Mouse (Mus musculus) small intestine, adult 2 months (tissue): ENCODE results near the gene Klhl30. TPM values are rescaled to one million over a fixed set of nuclear protein-coding genes. Genes with fewer than 3 reads are reported as not detected.

ENCODE experiments used
- H3K27ac ChIP-seq: fragments of 200-500 bp; 2 replicates; pipeline ENCODE4 v1.5.1; 2012; ENCODE audit warnings: low read depth, low read length, control low read depth, inconsistent platforms; ENCODE audit not compliant: insufficient read depth
- H3K27me3 ChIP-seq: fragments of 200-500 bp; 2 replicates; pipeline ENCODE4 v1.6.1; 2012; ENCODE audit warnings: mild to moderate bottlenecking, moderate library complexity, low read length, inconsistent platforms; ENCODE audit not compliant: control insufficient read depth, insufficient read depth
- H3K36me3 ChIP-seq: fragments of 200-500 bp; 2 replicates; pipeline ENCODE4 v1.6.1; 2012; ENCODE audit warnings: mild to moderate bottlenecking, low read length, control low read depth, inconsistent platforms; ENCODE audit not compliant: control insufficient read depth, insufficient read depth
- H3K4me1 ChIP-seq: fragments of 200-500 bp; 2 replicates; pipeline ENCODE4 v1.6.1; 2012; ENCODE audit warnings: low read length, inconsistent platforms, mixed read lengths; ENCODE audit not compliant: control insufficient read depth, insufficient read depth, insufficient read length
- H3K4me3 ChIP-seq: fragments of 200-500 bp; 2 replicates; pipeline ENCODE4 v1.5.1; 2012; ENCODE audit warnings: low read depth, mild to moderate bottlenecking, control low read depth, inconsistent platforms, low read length, moderate library complexity
- CTCF ChIP-seq: fragments of 200-500 bp; IDR thresholded peaks from 2 replicates; pipeline ENCODE4 v1.5.1; 2012; ENCODE audit warnings: low read depth, mild to moderate bottlenecking, control low read depth, inconsistent platforms, low read length, moderate library complexity, mixed read lengths; ENCODE audit not compliant: insufficient replicate concordance, insufficient read length; ENCODE audit errors: extremely low read depth
- POLR2A ChIP-seq: fragments of 200-500 bp; IDR thresholded peaks from 2 replicates; pipeline ENCODE4 v1.6.1; 2012; ENCODE audit warnings: low read depth, mild to moderate bottlenecking, control low read depth, inconsistent platforms, low read length, moderate library complexity
- WGBS: fragments of 180-500 bp; shearing (Covaris S2); methylation state at CpG from one replicate; pipeline ENCODE4 v1.1.7; 2018; 5-methylcytosine and 5-hydroxymethylcytosine counted together
- polyA plus RNA-seq: library from polyadenylated mRNA; depleted of rRNA; stranded (reverse); fragments of >200 nt; gene quantifications from 2 replicates; pipeline ENCODE4 v1.2.3, GENCODE M21; 2012; rRNA removed

The Klhl30 gene
- 1.2 and 1.5 TPM in 2 replicates for polyA plus RNA-seq

DNA sequence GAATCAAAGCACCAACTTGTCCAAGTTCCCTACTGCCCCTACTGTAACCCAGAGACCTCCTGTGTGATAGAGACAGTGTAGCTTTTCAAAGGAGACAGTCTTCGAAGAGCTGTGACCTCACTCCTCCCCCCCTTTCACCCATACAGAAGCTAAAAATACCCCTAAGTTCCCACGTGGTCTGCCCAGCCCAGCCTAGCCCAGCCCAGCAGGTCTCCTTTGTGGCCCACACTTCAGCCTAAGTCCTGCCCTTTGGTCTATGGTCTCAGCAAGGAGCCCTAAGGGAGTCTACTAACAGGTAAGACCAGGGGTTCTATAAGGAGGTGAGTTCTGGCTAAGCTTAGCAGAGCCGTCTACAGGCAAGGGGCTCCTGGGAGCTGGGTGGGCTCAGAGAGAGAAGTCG, at the start of gene Klhl30:
Klhl30 (plus strand) TSS at position 176 of the 400 bp plus-strand sequence.
- Histone ChIP-seq H3K27ac (no peak within 1 kb of the TSS), H3K36me3 (no peaks in the 10 kb centered on the region), H3K4me3 (no peak within 1 kb of the TSS), H3K27me3 (no peaks in the 10 kb centered on the region), H3K4me1 (no peaks in the 10 kb centered on the region)
- TF ChIP-seq POLR2A (no peak), CTCF (no peak)
- 68% methylated on average over 4 of the region's 4 CpGs for WGBS

GRCm38 (mm10) chr1:91301206-91301920, 49.5 kb upstream of the Klhl30 start:
- no peak overlapping the region; the same call in 1 of the 2 replicates for H3K27ac ChIP-seq
- H3K36me3 ChIP-seq = peaks cover 26% of the 10 kb centered on the region
- H3K4me1 ChIP-seq = peaks cover 4% of the 10 kb centered on the region
- 41% methylated on average over 3 of the region's 3 CpGs for WGBS
- H3K4me3 ChIP-seq = no peak overlapping the region
- H3K27me3 ChIP-seq = no peaks in the 10 kb centered on the region
- no peak for TF ChIP-seq CTCF

GRCm38 (mm10) chr1:91302021-91302420, 48.8 kb upstream of the Klhl30 start:
- Histone ChIP-seq H3K4me3 (no peak overlapping the region), H3K27me3 (no peaks in the 10 kb centered on the region), H3K4me1 (peaks cover 4% of the 10 kb centered on the region), H3K27ac (no peak overlapping the region; the same call in 1 of the 2 replicates), H3K36me3 (peaks cover 28% of the 10 kb centered on the region)
- 81% methylated on average over 3 of the region's 3 CpGs for WGBS
- TF ChIP-seq CTCF = no peak
- no peak for TF ChIP-seq POLR2A

DNA sequence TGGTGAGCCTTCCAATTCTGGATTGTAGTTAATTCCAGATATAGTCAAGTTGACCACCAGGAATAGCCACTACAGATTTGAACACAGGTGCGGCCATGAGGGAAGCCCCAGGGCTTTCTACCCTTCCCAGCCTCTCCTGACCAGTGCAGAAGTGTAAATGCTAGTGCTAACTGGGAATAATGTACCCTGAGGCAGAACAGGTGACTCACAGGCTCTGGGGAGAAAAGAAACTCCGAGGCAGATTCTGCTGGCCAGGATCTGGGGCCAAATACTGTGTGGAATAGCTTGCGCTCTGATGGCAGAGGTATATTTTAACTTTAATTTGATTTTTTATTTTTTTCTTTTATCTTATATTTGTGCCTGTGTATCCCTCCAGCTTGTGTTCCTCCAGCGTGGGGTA, 46.2 kb upstream of the Klhl30 start:
- Histone ChIP-seq H3K4me1 (no peaks in the 10 kb centered on the region; the same call in none of the 2 replicates), H3K27ac (no peak overlapping the region), H3K27me3 (no peaks in the 10 kb centered on the region), H3K4me3 (no peak overlapping the region), H3K36me3 (peaks cover 50% of the 10 kb centered on the region)
- no peak for TF ChIP-seq POLR2A
- WGBS = 93% methylated on average over 4 of the region's 4 CpGs

GRCm38 (mm10) chr1:91309366-91310085, 41.3 kb upstream of the Klhl30 start:
- TF ChIP-seq POLR2A (no peak), CTCF (no peak)
- peaks cover 54% of the 10 kb centered on the region for H3K36me3 ChIP-seq

DNA sequence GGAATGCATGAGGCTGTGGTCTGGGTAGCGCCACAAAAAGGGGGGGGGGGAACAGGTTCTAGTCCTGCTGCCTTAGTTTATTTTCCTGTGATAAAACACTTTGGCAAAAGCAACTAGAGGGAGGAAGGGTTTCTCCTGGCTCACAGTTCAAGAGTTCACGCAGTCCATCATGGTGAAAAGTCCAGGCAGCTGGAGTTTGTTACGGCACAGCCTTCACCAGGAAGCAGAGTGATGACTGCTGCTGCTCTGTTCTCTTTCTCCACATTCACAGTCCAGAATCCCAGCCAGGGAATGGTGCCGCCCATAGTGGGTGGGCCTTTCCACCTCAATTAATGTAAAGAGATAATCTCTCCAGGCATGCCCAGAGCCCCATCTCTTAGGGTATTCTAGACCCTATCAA, 38.5 kb upstream of the Klhl30 start:
- Histone ChIP-seq H3K36me3 (peaks cover 47% of the 10 kb centered on the region), H3K4me1 (no peaks in the 10 kb centered on the region), H3K27me3 (no peaks in the 10 kb centered on the region), H3K4me3 (no peak overlapping the region), H3K27ac (no peak overlapping the region)
- no peak for TF ChIP-seq CTCF
- no peak for TF ChIP-seq POLR2A
- 73% methylated on average over 4 of the region's 4 CpGs for WGBS

More at GRCm38 (mm10) chr1:91309366-91310085, 41.3 kb upstream of the Klhl30 start:
- Histone ChIP-seq H3K4me3 (no peak overlapping the region), H3K4me1 (no peaks in the 10 kb centered on the region), H3K27ac (no peak overlapping the region), H3K27me3 (no peaks in the 10 kb centered on the region)
- WGBS = 95% methylated on average over 13 of the region's 13 CpGs

- Histone ChIP-seq H3K4me1 (no peaks in the 10 kb centered on the region), H3K36me3 (peaks cover 41% of the 10 kb centered on the region), H3K4me3 (no peak overlapping the region), H3K27ac (peak overlapping the region; percentile 47), H3K27me3 (no peaks in the 10 kb centered on the region)
- 71% methylated on average over 5 of the region's 5 CpGs for whole genome bisulfite sequencing
- TF ChIP-seq POLR2A (no peak), CTCF (no peak)
These were observed 37.6 kb upstream of the Klhl30 start for GRCm38 (mm10) chr1:91313251-91313650.
